Mouse (Mus musculus) MEL (cell line): ENCODE measurements around the gene Tmem33.

Source experiments
- CHD2 ChIP-seq: IDR thresholded peaks from 2 replicates; pipeline ENCODE4 v1.6.1; 2011; ENCODE audit warnings: low read length, improper control_type of control experiment
- CTCF ChIP-seq, 3 experiments: IDR thresholded peaks in 2 of 3; conservative IDR thresholded peaks in 1 of 3; 2 replicates each; pipeline ENCODE4 v1.5.1; 2011 to 2012; ENCODE audit warnings: low read length in 3 of 3, low read depth in 2 of 3, mild to moderate bottlenecking in 2 of 3, improper control_type of control experiment in 1 of 3, inconsistent platforms in 1 of 3, mixed read lengths in 1 of 3, moderate library complexity in 1 of 3; ENCODE audit not compliant: control insufficient read depth in 1 of 3, insufficient read depth in 1 of 3, poor library complexity in 1 of 3, severe bottlenecking in 1 of 3
- ELF1 ChIP-seq: IDR thresholded peaks from 2 replicates; pipeline ENCODE4 v1.6.1; 2014; ENCODE audit warnings: low read depth, mild to moderate bottlenecking, inconsistent platforms, low read length, improper control_type of control experiment, moderate library complexity
- ETS1 ChIP-seq: IDR thresholded peaks from 2 replicates; pipeline ENCODE4 v1.6.1; 2012; ENCODE audit warnings: low read depth, mild to moderate bottlenecking, inconsistent platforms, low read length, improper control_type of control experiment, moderate library complexity
- GABPA ChIP-seq: IDR thresholded peaks from 2 replicates; pipeline ENCODE4 v1.6.1; 2012; ENCODE audit warnings: low read depth, mild to moderate bottlenecking, inconsistent platforms, low read length, improper control_type of control experiment, moderate library complexity
- MAFK ChIP-seq: IDR thresholded peaks from 2 replicates; pipeline ENCODE4 v1.6.1; 2011; ENCODE audit warnings: low read depth, mild to moderate bottlenecking, low read length, improper control_type of control experiment, borderline replicate concordance
- MAX ChIP-seq: IDR thresholded peaks from 2 replicates; pipeline ENCODE4 v1.6.1; 2011; ENCODE audit warnings: low read length, improper control_type of control experiment
- POLR2A ChIP-seq, 2 experiments: IDR thresholded peaks; 2 replicates each; pipeline ENCODE4 v1.6.1; 2011 to 2012; ENCODE audit warnings: low read length in 2 of 2, mild to moderate bottlenecking in 2 of 2, control low read depth in 1 of 2, improper control_type of control experiment in 1 of 2, low read depth in 1 of 2, moderate library complexity in 1 of 2; ENCODE audit not compliant: control insufficient read depth in 1 of 2, insufficient read depth in 1 of 2, poor library complexity in 1 of 2
- RAD21 ChIP-seq: IDR thresholded peaks from 2 replicates; pipeline ENCODE4 v1.6.1; 2011; ENCODE audit warnings: mild to moderate bottlenecking, low read depth, low read length, improper control_type of control experiment
- RCOR1 ChIP-seq: IDR thresholded peaks from 2 replicates; pipeline ENCODE4 v1.6.1; 2012; ENCODE audit warnings: low read depth, mild to moderate bottlenecking, inconsistent platforms, low read length, improper control_type of control experiment
- TCF12 ChIP-seq: IDR thresholded peaks from 2 replicates; pipeline ENCODE4 v1.6.1; 2014; ENCODE audit warnings: low read depth, mild to moderate bottlenecking, inconsistent platforms, low read length, improper control_type of control experiment, moderate library complexity
- USF1 ChIP-seq: IDR thresholded peaks from 2 replicates; pipeline ENCODE4 v1.6.1; 2014; ENCODE audit warnings: low read depth, mild to moderate bottlenecking, inconsistent platforms, low read length, improper control_type of control experiment, moderate library complexity
- USF2 ChIP-seq, 2 experiments: IDR thresholded peaks; 2 replicates each; pipeline ENCODE4 v1.6.1; 2011 to 2012; ENCODE audit warnings: improper control_type of control experiment in 2 of 2, low read length in 2 of 2, borderline replicate concordance in 1 of 2, inconsistent platforms in 1 of 2, low read depth in 1 of 2, mild to moderate bottlenecking in 1 of 2; ENCODE audit not compliant: insufficient read depth in 1 of 2
- ZC3H11A ChIP-seq: IDR thresholded peaks from 2 replicates; pipeline ENCODE4 v1.6.1; 2012; ENCODE audit warnings: low read depth, mild to moderate bottlenecking, inconsistent platforms, low read length, improper control_type of control experiment

- TF ChIP-seq CTCF (IDR thresholded peaks at IDR 0.05 in 2 of 3, conservative IDR thresholded peaks at IDR 0.05 in 1 of 3; ENCODE audit: control insufficient read depth in 1 of 3, insufficient read depth in 1 of 3, low read depth in 2 of 3, low read length in 3 of 3, poor library complexity in 1 of 3, severe bottlenecking in 1 of 3) (no peak), TCF12 (no peak), POLR2A (IDR thresholded peaks at IDR 0.05; ENCODE audit: control insufficient read depth in 1 of 2, insufficient read depth in 1 of 2, low read depth in 1 of 2, low read length in 2 of 2, poor library complexity in 1 of 2) (no peak), ZC3H11A (no peak), GABPA (no peak), USF1 (no peak), RAD21 (no peak), MAFK (no peak), MAX (no peak), ETS1 (no peak), USF2 (IDR thresholded peaks at IDR 0.05; ENCODE audit: borderline replicate concordance in 1 of 2, insufficient read depth in 1 of 2, low read depth in 1 of 2, low read length in 2 of 2) (no peak), RCOR1 (no peak), ELF1 (no peak), CHD2 (no peak)
Measured at GRCm38 (mm10) chr5:67269309-67269708, 8.9 kb downstream of the Tmem33 start.
